Mouse (Mus musculus): ENCODE results near the gene Dnajc5. TPM values are rescaled to one million over a fixed set of nuclear protein-coding genes. Genes with fewer than 3 reads are reported as not detected.

The Dnajc5 gene
- polyA plus RNA-seq, 1 experiment from 2014 or later = 70.5 TPM

- no peak for TF ChIP-seq CTCF (IDR thresholded peaks at IDR 0.05; ENCODE audit: low read depth)
- Histone ChIP-seq H3K27me3 (ENCODE audit: insufficient read depth, low read length) (no peaks in the 10 kb centered on the region), H3K4me3 (replicated peaks; ENCODE audit: low read depth, low read length) (peak within 1 kb of the TSS; percentile 70), H3K4me2 (ENCODE audit: low read length) (peak within 1 kb of the TSS; percentile 97), H3K4me1 (replicated peaks; ENCODE audit: insufficient read depth, low read length) (peaks cover 13% of the 10 kb centered on the region), H3K27ac (peak within 1 kb of the TSS; percentile 92), H3K36me3 (ENCODE audit: insufficient read depth, low read length) (no peaks in the 10 kb centered on the region), H3K9ac (ENCODE audit: low read depth, low read length) (peak within 1 kb of the TSS; percentile 83), H3K9me3 (replicated peaks; ENCODE audit: low read length) (no peaks in the 10 kb centered on the region)
- DNase-seq (ENCODE audit: low spot score) = peak; percentile 61
- peak; percentile 26 for ATAC-seq (replicated peaks; ENCODE audit: low FRiP score, low read depth)
- 2% methylated on average over 70 of the region's 71 CpGs for WGBS
Observed at GRCm38 (mm10) chr2:181598454-181599351, 78.4 kb downstream of the Dnajc5 start, which contains the start of gene Samd10. TSS of gene Samd10 (minus strand) at chr2:181599212.

- 46% methylated on average over 6 of the region's 6 CpGs for WGBS
- no peak for ATAC-seq (replicated peaks; ENCODE audit: low FRiP score, low read depth)
- Histone ChIP-seq H3K9ac (ENCODE audit: low read depth, low read length) (peak overlapping the region; percentile 91; the same call in 1 of the 2 replicates), H3K4me1 (replicated peaks; ENCODE audit: insufficient read depth, low read length) (peaks cover 13% of the 10 kb centered on the region), H3K9me3 (replicated peaks; ENCODE audit: low read length) (no peaks in the 10 kb centered on the region), H3K36me3 (ENCODE audit: insufficient read depth, low read length) (no peaks in the 10 kb centered on the region), H3K27ac (peak overlapping the region; percentile 89), H3K4me3 (replicated peaks; ENCODE audit: low read depth, low read length) (peak overlapping the region; percentile 89), H3K4me2 (ENCODE audit: low read length) (peak overlapping the region; percentile 84), H3K27me3 (ENCODE audit: insufficient read depth, low read length) (no peaks in the 10 kb centered on the region)
- no peak for TF ChIP-seq CTCF (IDR thresholded peaks at IDR 0.05; ENCODE audit: low read depth)
- DNase-seq (ENCODE audit: low spot score) = no peak
Observed at GRCm38 (mm10) chr2:181600226-181600758, 80.0 kb downstream of the Dnajc5 start.

- 0 out of 2 replicates have a peak, but pooled peaks have one; percentile 1 for TF ChIP-seq CTCF (IDR thresholded peaks at IDR 0.05; ENCODE audit: low read depth)
- ATAC-seq (replicated peaks; ENCODE audit: low FRiP score, low read depth) = peak; percentile 93
- WGBS = under 1% methylated on average over 57 of the region's 57 CpGs
Observed at GRCm38 (mm10) chr2:181600828-181601750, 80.8 kb downstream of the Dnajc5 start.

GRCm38 (mm10) chr2:181601751-181602145 is 81.5 kb downstream of the Dnajc5 start:
- Histone ChIP-seq H3K9ac (ENCODE audit: low read depth, low read length) (peak overlapping the region; percentile 91), H3K36me3 (ENCODE audit: insufficient read depth, low read length) (no peaks in the 10 kb centered on the region), H3K27me3 (ENCODE audit: insufficient read depth, low read length) (no peaks in the 10 kb centered on the region), H3K4me3 (replicated peaks; ENCODE audit: low read depth, low read length) (peak overlapping the region; percentile 89), H3K27ac (no peak overlapping the region; the same call in 1 of the 2 replicates), H3K4me1 (replicated peaks; ENCODE audit: insufficient read depth, low read length) (peaks cover 13% of the 10 kb centered on the region), H3K9me3 (replicated peaks; ENCODE audit: low read length) (no peaks in the 10 kb centered on the region), H3K4me2 (ENCODE audit: low read length) (peak overlapping the region; percentile 84)
- 29% methylated on average over 10 of the region's 10 CpGs for WGBS
- DNase-seq (ENCODE audit: low spot score) (no peak), ATAC-seq (replicated peaks; ENCODE audit: low FRiP score, low read depth) (no peak)
- TF ChIP-seq CTCF (IDR thresholded peaks at IDR 0.05; ENCODE audit: low read depth) = no peak

More at GRCm38 (mm10) chr2:181600828-181601750, 80.8 kb downstream of the Dnajc5 start:
- peak; percentile 99 for DNase-seq (ENCODE audit: low spot score)
- H3K4me3 ChIP-seq (replicated peaks; ENCODE audit: low read depth, low read length) = peak overlapping the region; percentile 89
- H3K27ac ChIP-seq = peak overlapping the region; percentile 89
- peak overlapping the region; percentile 91 for H3K9ac ChIP-seq (ENCODE audit: low read depth, low read length)
- H3K36me3 ChIP-seq (ENCODE audit: insufficient read depth, low read length) = no peaks in the 10 kb centered on the region
- no peaks in the 10 kb centered on the region for H3K27me3 ChIP-seq (ENCODE audit: insufficient read depth, low read length)
- H3K4me1 ChIP-seq (replicated peaks; ENCODE audit: insufficient read depth, low read length) = peaks cover 13% of the 10 kb centered on the region
- no peaks in the 10 kb centered on the region for H3K9me3 ChIP-seq (replicated peaks; ENCODE audit: low read length)
- H3K4me2 ChIP-seq (ENCODE audit: low read length) = peak overlapping the region; percentile 84

- peak overlapping the region; percentile 91; the same call in 1 of the 2 replicates for H3K9ac ChIP-seq (ENCODE audit: low read depth, low read length)
Observed at GRCm38 (mm10) chr2:181602367-181602766, 82.1 kb downstream of the Dnajc5 start.

More at GRCm38 (mm10) chr2:181602367-181602766, 82.1 kb downstream of the Dnajc5 start:
- Histone ChIP-seq H3K36me3 (ENCODE audit: insufficient read depth, low read length) (no peaks in the 10 kb centered on the region), H3K9me3 (replicated peaks; ENCODE audit: low read length) (no peaks in the 10 kb centered on the region), H3K27me3 (ENCODE audit: insufficient read depth, low read length) (no peaks in the 10 kb centered on the region), H3K4me3 (replicated peaks; ENCODE audit: low read depth, low read length) (no peak overlapping the region), H3K4me1 (replicated peaks; ENCODE audit: insufficient read depth, low read length) (peaks cover 13% of the 10 kb centered on the region), H3K27ac (no peak overlapping the region), H3K4me2 (ENCODE audit: low read length) (peak overlapping the region; percentile 84)
- no peak for TF ChIP-seq CTCF (IDR thresholded peaks at IDR 0.05; ENCODE audit: low read depth)
- ATAC-seq (replicated peaks; ENCODE audit: low FRiP score, low read depth) (no peak), DNase-seq (ENCODE audit: low spot score) (no peak)
- 75% methylated on average over 4 of the region's 4 CpGs for WGBS

Small RNA genes within 50 kb of the gene (microRNA-seq; reads per million reads assigned to microRNA genes)
- gene Mir7006 = not detected

Other genes starting within 250 kb of the Dnajc5 start
- 8.1 and 9.8 TPM in 2 replicates for gene Gmeb2, start 232.4 kb upstream of the Dnajc5 start, polyA plus RNA-seq (2015; fragmentation: Nextera tagmentation; extraction: Ambion mirVana)
- gene Stmn3, start 206.0 kb upstream of the Dnajc5 start, polyA plus RNA-seq (2015; fragmentation: Nextera tagmentation; extraction: Ambion mirVana) = 0.24 and 0.66 TPM in 2 replicates
- gene Rtel1, start 200.7 kb upstream of the Dnajc5 start, polyA plus RNA-seq (2015; fragmentation: Nextera tagmentation; extraction: Ambion mirVana) = 16.8 and 24.2 TPM in 2 replicates
- 32.2 and 33.1 TPM in 2 replicates for gene Zgpat, start 155.6 kb upstream of the Dnajc5 start, polyA plus RNA-seq (2015; fragmentation: Nextera tagmentation; extraction: Ambion mirVana)
- gene Arfrp1, start 155.1 kb upstream of the Dnajc5 start, polyA plus RNA-seq (2015; fragmentation: Nextera tagmentation; extraction: Ambion mirVana) = 47.5 and 48.7 TPM in 2 replicates
- gene Lime1, start 140.4 kb upstream of the Dnajc5 start, polyA plus RNA-seq (2015; fragmentation: Nextera tagmentation; extraction: Ambion mirVana) = 14.7 TPM in 2 replicates
- gene Zbtb46, start 61.1 kb upstream of the Dnajc5 start, polyA plus RNA-seq (2015; fragmentation: Nextera tagmentation; extraction: Ambion mirVana) = 15.6 and 17.8 TPM in 2 replicates
- gene Abhd16b, start 27.3 kb upstream of the Dnajc5 start, polyA plus RNA-seq (2015; fragmentation: Nextera tagmentation; extraction: Ambion mirVana) = 0.12 and 0.17 TPM in 2 replicates
- 140 and 144 TPM in 2 replicates for gene Tpd52l2, start 23.3 kb upstream of the Dnajc5 start, polyA plus RNA-seq (2015; fragmentation: Nextera tagmentation; extraction: Ambion mirVana)
- gene Uckl1, start 64.4 kb downstream of the Dnajc5 start, polyA plus RNA-seq (2015; fragmentation: Nextera tagmentation; extraction: Ambion mirVana) = 45.6 and 46.5 TPM in 2 replicates
- gene Prpf6, start 71.4 kb downstream of the Dnajc5 start, polyA plus RNA-seq (2015; fragmentation: Nextera tagmentation; extraction: Ambion mirVana) = 46.3 and 52.2 TPM in 2 replicates
- 30.0 and 30.3 TPM in 2 replicates for gene Zfp512b, start 72.3 kb downstream of the Dnajc5 start, polyA plus RNA-seq (2015; fragmentation: Nextera tagmentation; extraction: Ambion mirVana)
- gene Samd10, start 78.7 kb downstream of the Dnajc5 start, polyA plus RNA-seq (2015; fragmentation: Nextera tagmentation; extraction: Ambion mirVana) = 26.9 and 27.4 TPM in 2 replicates
- gene Gm29797, start 136.5 kb downstream of the Dnajc5 start, polyA plus RNA-seq (2015; fragmentation: Nextera tagmentation; extraction: Ambion mirVana) = not detected in 2 replicates
- 56.6 and 62.2 TPM in 2 replicates for gene Sox18, start 151.2 kb downstream of the Dnajc5 start, polyA plus RNA-seq (2015; fragmentation: Nextera tagmentation; extraction: Ambion mirVana)
- gene Tcea2, start 159.8 kb downstream of the Dnajc5 start, polyA plus RNA-seq (2015; fragmentation: Nextera tagmentation; extraction: Ambion mirVana) = 22.6 and 23.4 TPM in 2 replicates
- 38.9 and 41.7 TPM in 2 replicates for gene Rgs19, start 173.5 kb downstream of the Dnajc5 start, polyA plus RNA-seq (2015; fragmentation: Nextera tagmentation; extraction: Ambion mirVana)
- not detected in 2 replicates for gene Lkaaear1, start 178.0 kb downstream of the Dnajc5 start, polyA plus RNA-seq (2015; fragmentation: Nextera tagmentation; extraction: Ambion mirVana)
- 0.19 and 0.25 TPM in 2 replicates for gene Oprl1, start 194.5 kb downstream of the Dnajc5 start, polyA plus RNA-seq (2015; fragmentation: Nextera tagmentation; extraction: Ambion mirVana)
- gene Myt1, start 242.8 kb downstream of the Dnajc5 start, polyA plus RNA-seq (2015; fragmentation: Nextera tagmentation; extraction: Ambion mirVana) = not detected in 2 replicates